Mouse (Mus musculus) MEL (cell line): ENCODE results near the gene Ubxn7. TPM values are rescaled to one million over a fixed set of nuclear protein-coding genes. Genes with fewer than 3 reads are reported as not detected.

Experiments used
- DNase-seq: peaks from one replicate; pipeline ENCODE4 v3.0.0; 2011; ENCODE audit warnings: low read depth, low spot score
- H3K27ac ChIP-seq: 2 replicates; pipeline ENCODE4 v1.5.1; 2012; ENCODE audit warnings: low read depth, mild to moderate bottlenecking, control low read depth, low read length, moderate library complexity; ENCODE audit not compliant: control insufficient read depth
- H3K27me3 ChIP-seq, 2 experiments: fragments of 150-350 bp in 1 of 2; sonication (generic) in 1 of 2; 2 replicates each; pipeline ENCODE4 v1.6.1; 2012; ENCODE audit warnings: low read length in 2 of 2, mild to moderate bottlenecking in 2 of 2, improper control_type of control experiment in 1 of 2, moderate library complexity in 1 of 2; ENCODE audit not compliant: insufficient read depth in 2 of 2, control insufficient read depth in 1 of 2
- H3K36me3 ChIP-seq, 2 experiments: 2 replicates each; pipeline ENCODE4 v1.6.1; 2012 to 2014; ENCODE audit warnings: low read length in 2 of 2, improper control_type of control experiment in 1 of 2, inconsistent platforms in 1 of 2, mild to moderate bottlenecking in 1 of 2; ENCODE audit not compliant: insufficient read depth in 2 of 2, control insufficient read depth in 1 of 2
- H3K4me1 ChIP-seq, 2 experiments: fragments of 150-350 bp in 1 of 2; sonication (generic) in 1 of 2; 2 replicates each; pipeline ENCODE4 v1.6.1; 2012; ENCODE audit warnings: low read length in 2 of 2, improper control_type of control experiment in 1 of 2, mild to moderate bottlenecking in 1 of 2; ENCODE audit not compliant: insufficient read depth in 2 of 2, control insufficient read depth in 1 of 2
- H3K4me3 ChIP-seq, 2 experiments: fragments of 150-350 bp in 1 of 2; sonication (generic) in 1 of 2; 2 replicates each; pipeline ENCODE4 v1.5.1; 2012; ENCODE audit warnings: low read depth in 2 of 2, low read length in 2 of 2, mild to moderate bottlenecking in 2 of 2, moderate library complexity in 2 of 2, control low read depth in 1 of 2, improper control_type of control experiment in 1 of 2; ENCODE audit not compliant: control insufficient read depth in 1 of 2, insufficient read depth in 1 of 2
- H3K79me2 ChIP-seq: 2 replicates; pipeline ENCODE4 v1.6.1; 2012; ENCODE audit warnings: mild to moderate bottlenecking, low read length, moderate library complexity; ENCODE audit not compliant: control insufficient read depth, poor library complexity, insufficient read depth
- H3K9ac ChIP-seq: 2 replicates; pipeline ENCODE4 v1.6.1; 2012; ENCODE audit warnings: low read depth, mild to moderate bottlenecking, control low read depth, low read length, moderate library complexity; ENCODE audit not compliant: control insufficient read depth, poor library complexity, severe bottlenecking
- H3K9me3 ChIP-seq: fragments of 150-350 bp; sonication (generic); replicated peaks from 2 replicates; pipeline ENCODE4 v1.6.1; 2012; ENCODE audit warnings: mild to moderate bottlenecking, low read length, improper control_type of control experiment, moderate library complexity; ENCODE audit not compliant: insufficient read depth
- CHD2 ChIP-seq: IDR thresholded peaks from 2 replicates; pipeline ENCODE4 v1.6.1; 2011; ENCODE audit warnings: low read length, improper control_type of control experiment
- CTCF ChIP-seq, 3 experiments: IDR thresholded peaks in 2 of 3; conservative IDR thresholded peaks in 1 of 3; 2 replicates each; pipeline ENCODE4 v1.5.1; 2011 to 2012; ENCODE audit warnings: low read length in 3 of 3, low read depth in 2 of 3, mild to moderate bottlenecking in 2 of 3, improper control_type of control experiment in 1 of 3, inconsistent platforms in 1 of 3, mixed read lengths in 1 of 3, moderate library complexity in 1 of 3; ENCODE audit not compliant: control insufficient read depth in 1 of 3, insufficient read depth in 1 of 3, poor library complexity in 1 of 3, severe bottlenecking in 1 of 3
- EP300 ChIP-seq, 2 experiments: IDR thresholded peaks; 2 replicates each; pipeline ENCODE4 v1.6.1; 2011; ENCODE audit warnings: improper control_type of control experiment in 2 of 2, low read length in 2 of 2, low read depth in 1 of 2, mild to moderate bottlenecking in 1 of 2
- ETS1 ChIP-seq: IDR thresholded peaks from 2 replicates; pipeline ENCODE4 v1.6.1; 2012; ENCODE audit warnings: low read depth, mild to moderate bottlenecking, inconsistent platforms, low read length, improper control_type of control experiment, moderate library complexity
- KAT2A ChIP-seq: conservative IDR thresholded peaks from 2 replicates; pipeline ENCODE4 v1.6.1; 2012; ENCODE audit warnings: low read depth, low read length, improper control_type of control experiment, inconsistent platforms
- MEF2A ChIP-seq: IDR thresholded peaks from 2 replicates; pipeline ENCODE4 v1.6.1; 2014; ENCODE audit warnings: low read depth, mild to moderate bottlenecking, inconsistent platforms, low read length, improper control_type of control experiment; ENCODE audit not compliant: poor library complexity, insufficient replicate concordance, severe bottlenecking; ENCODE audit errors: extremely low read depth
- MXI1 ChIP-seq: IDR thresholded peaks from 2 replicates; pipeline ENCODE4 v1.6.1; 2011; ENCODE audit warnings: mild to moderate bottlenecking, low read depth, low read length, improper control_type of control experiment
- POLR2A ChIP-seq, 2 experiments: IDR thresholded peaks; 2 replicates each; pipeline ENCODE4 v1.6.1; 2011 to 2012; ENCODE audit warnings: low read length in 2 of 2, mild to moderate bottlenecking in 2 of 2, control low read depth in 1 of 2, improper control_type of control experiment in 1 of 2, low read depth in 1 of 2, moderate library complexity in 1 of 2; ENCODE audit not compliant: control insufficient read depth in 1 of 2, insufficient read depth in 1 of 2, poor library complexity in 1 of 2
- POLR2AphosphoS5 ChIP-seq: IDR thresholded peaks from 2 replicates; pipeline ENCODE4 v1.6.1; 2012; ENCODE audit warnings: low read depth, borderline replicate concordance, mild to moderate bottlenecking, inconsistent platforms, low read length, moderate library complexity, mixed read lengths
- TCF12 ChIP-seq: IDR thresholded peaks from 2 replicates; pipeline ENCODE4 v1.6.1; 2014; ENCODE audit warnings: low read depth, mild to moderate bottlenecking, inconsistent platforms, low read length, improper control_type of control experiment, moderate library complexity
- UBTF ChIP-seq: IDR thresholded peaks from 2 replicates; pipeline ENCODE4 v1.6.1; 2012; ENCODE audit warnings: low read depth, mild to moderate bottlenecking, inconsistent platforms, low read length, improper control_type of control experiment, moderate library complexity, borderline replicate concordance; ENCODE audit not compliant: insufficient read depth
- ZMIZ1 ChIP-seq: IDR thresholded peaks from 2 replicates; pipeline ENCODE4 v1.6.1; 2012; ENCODE audit warnings: low read depth, mild to moderate bottlenecking, inconsistent platforms, low read length, improper control_type of control experiment, moderate library complexity
- ZNF384 ChIP-seq: IDR thresholded peaks from 2 replicates; pipeline ENCODE4 v1.6.1; 2012; ENCODE audit warnings: low read depth, mild to moderate bottlenecking, inconsistent platforms, low read length, improper control_type of control experiment
- polyA plus RNA-seq, 2 experiments: library from polyadenylated mRNA; stranded (reverse) in 1 of 2; unstranded in 1 of 2; fragments of >175 nt in 1 of 2; fragments of >200 nt in 1 of 2; gene quantifications; 2 replicates each; pipeline versions ENCODE4 v1.2.1 to v1.2.4; 2012; ENCODE audit warnings: low replicate concordance in 2 of 2, low read depth in 1 of 2; ENCODE audit not compliant: insufficient read length in 2 of 2, insufficient read depth in 1 of 2, missing spikeins in 1 of 2
- total RNA-seq: library from RNA; depleted of rRNA; stranded (reverse); fragments of 300-350 nt; gene quantifications from 2 replicates; pipeline ENCODE4 v1.2.3, GENCODE M21; 2012

The Ubxn7 gene
- total and polyA plus RNA-seq, 3 experiments, result 8.1 to 51.2 (median 11.0) TPM

- Histone ChIP-seq H3K4me3 (no peak overlapping the region), H3K9ac (no peak overlapping the region), H3K27ac (no peak overlapping the region), H3K79me2 (no peaks in the 10 kb centered on the region), H3K4me1 (peaks cover 3 to 13% of the 10 kb centered on the region in 2 experiments), H3K27me3 (no peaks in the 10 kb centered on the region), H3K9me3 (no peaks in the 10 kb centered on the region), H3K36me3 (peaks cover 0 to 4% of the 10 kb centered on the region in 2 experiments; a peak in 2 of 4 replicates)
- TF ChIP-seq MXI1, result 0 out of 2 replicates have a peak, but pooled peaks have one; percentile 47
- no peak for TF ChIP-seq KAT2A
- no peak for TF ChIP-seq POLR2AphosphoS5
- DNase-seq, result peak; percentile 54
Measured at GRCm38 (mm10) chr16:32401335-32401965, 69.4 kb downstream of the Ubxn7 start.

GRCm38 (mm10) chr16:32402818-32403217 is 70.8 kb downstream of the Ubxn7 start:
- no peaks in the 10 kb centered on the region for H3K9me3 ChIP-seq
- no peak overlapping the region for H3K9ac ChIP-seq
- peaks cover 0 to 4% of the 10 kb centered on the region in 2 experiments; a peak in 2 of 4 replicates for H3K36me3 ChIP-seq
- DNase-seq, result no peak
- H3K79me2 ChIP-seq, result no peaks in the 10 kb centered on the region; the same call in 1 of the 2 replicates
- H3K4me1 ChIP-seq, result peaks cover 3 to 11% of the 10 kb centered on the region in 2 experiments
- no peak overlapping the region for H3K27ac ChIP-seq
- no peak overlapping the region for H3K4me3 ChIP-seq
- TF ChIP-seq TCF12, result no peak
- TF ChIP-seq CHD2, result no peak
- TF ChIP-seq POLR2A (IDR thresholded peaks at IDR 0.05; ENCODE audit: control insufficient read depth in 1 of 2, insufficient read depth in 1 of 2, low read depth in 1 of 2, low read length in 2 of 2, poor library complexity in 1 of 2), result no peak
- no peak for TF ChIP-seq ZNF384
- TF ChIP-seq POLR2AphosphoS5, result no peak
- TF ChIP-seq ZMIZ1, result no peak
- TF ChIP-seq UBTF, result no peak
- no peak for TF ChIP-seq MEF2A
- TF ChIP-seq MXI1, result no peak
- TF ChIP-seq EP300 (IDR thresholded peaks at IDR 0.05; ENCODE audit: low read depth in 1 of 2, low read length in 2 of 2), result no peak
- no peak for TF ChIP-seq ETS1
- TF ChIP-seq CTCF (IDR thresholded peaks at IDR 0.05 in 2 of 3, conservative IDR thresholded peaks at IDR 0.05 in 1 of 3; ENCODE audit: control insufficient read depth in 1 of 3, insufficient read depth in 1 of 3, low read depth in 2 of 3, low read length in 3 of 3, poor library complexity in 1 of 3, severe bottlenecking in 1 of 3), result no peak
- no peak for TF ChIP-seq KAT2A
- H3K27me3 ChIP-seq, result peaks cover 0 to 1% of the 10 kb centered on the region in 2 experiments; a peak in 1 of 4 replicates
